13 mouse cellular contexts compared by ENCODE assay signal in genomic region chr8:46202350-46202749, GRCm38 (mm10). TPM values are rescaled to one million over a fixed set of nuclear protein-coding genes. Genes with fewer than 3 reads are reported as not detected.
DNase-seq lines count a peak whose midpoint lies in the region; ATAC-seq and TF ChIP-seq lines count a peak whose summit lies in the region.
"Had no signal": no experiment of that assay in that cellular context is flagged by ENCODE, and none has a peak within 500 bp of the region (broad histone marks: within the 10 kb centered on the region; RNA-seq: fewer than 3 reads in every experiment).

No protein-coding gene starts in this region.

- H3K9ac ChIP-seq in kidney, postnatal 0 days (ENCODE audit: low read depth, low read length): no peak overlapping the region
- H3K9ac ChIP-seq: limb, embryonic 13.5 days; neural tube, embryonic 12.5 days; stomach, embryonic 15.5 days had no signal

- no peaks in the 10 kb centered on the region for H3K4me1 ChIP-seq in kidney, postnatal 0 days (replicated peaks; ENCODE audit: insufficient read depth, low read length)
- H3K4me1 ChIP-seq: neural tube, embryonic 12.5 days; stomach, embryonic 15.5 days had no signal

- WGBS in kidney, postnatal 0 days: 92% methylated on average over 6 of the region's 6 CpGs

- H3K9me3 ChIP-seq in kidney, postnatal 0 days (replicated peaks; ENCODE audit: low read length): no peaks in the 10 kb centered on the region
- H3K9me3 ChIP-seq: limb, embryonic 13.5 days; neural tube, embryonic 12.5 days; stomach, embryonic 15.5 days had no signal

- no peak for TF ChIP-seq POLR2A in brain, embryonic 14.5 days (IDR thresholded peaks at IDR 0.05; ENCODE audit: borderline replicate concordance, extremely low read depth, insufficient read depth, insufficient read length, poor library complexity, severe bottlenecking)

- H3K4me3 ChIP-seq in kidney, postnatal 0 days (replicated peaks; ENCODE audit: low read depth, low read length): no peak overlapping the region
- H3K4me3 ChIP-seq: limb, embryonic 13.5 days; neural tube, embryonic 12.5 days; stomach, embryonic 15.5 days had no signal

- ATAC-seq in kidney, postnatal 0 days (replicated peaks; ENCODE audit: low FRiP score, low read depth): no peak

- no peak overlapping the region for H3K27ac ChIP-seq in kidney, postnatal 0 days
- H3K27ac ChIP-seq: limb, embryonic 13.5 days; neural tube, embryonic 12.5 days; stomach, embryonic 15.5 days had no signal

- H3K4me2 ChIP-seq in kidney, postnatal 0 days (ENCODE audit: low read length): no peak overlapping the region
- H3K4me2 ChIP-seq: limb, embryonic 13.5 days; neural tube, embryonic 12.5 days; stomach, embryonic 15.5 days had no signal

- peak; percentile 33; the same call in 1 of the 2 replicates for TF ChIP-seq CTCF in kidney, postnatal 0 days (IDR thresholded peaks at IDR 0.05; ENCODE audit: low read depth)
- peak; percentile 30; the same call in 1 of the 2 replicates for TF ChIP-seq CTCF in brain, embryonic 14.5 days (IDR thresholded peaks at IDR 0.05; ENCODE audit: borderline replicate concordance, extremely low read depth, insufficient read depth, insufficient read length)

- H3K36me3 ChIP-seq in kidney, postnatal 0 days (ENCODE audit: insufficient read depth, low read length): peaks cover 35% of the 10 kb centered on the region

- no peaks in the 10 kb centered on the region for H3K27me3 ChIP-seq in kidney, postnatal 0 days (ENCODE audit: insufficient read depth, low read length)
- H3K27me3 ChIP-seq: limb, embryonic 13.5 days; neural tube, embryonic 12.5 days; stomach, embryonic 15.5 days had no signal

- no peak for DNase-seq in kidney, postnatal 0 days (ENCODE audit: low spot score)
- no peak for DNase-seq in kidney, adult 8-10 months
- peak; percentile 34 for DNase-seq in thymus, postnatal 4 days
- no peak for DNase-seq in thymus, adult 18-20 months
- DNase-seq in brain, embryonic 14.5 days (ENCODE audit: low read depth): peak; percentile 4
- no peak for DNase-seq in embryo, embryonic 9.5 days (ENCODE audit: extremely low spot score)
- no peak for DNase-seq in adrenal gland, adult 18-20 months (ENCODE audit: low spot score in 2 of 2)
- DNase-seq: gastrocnemius, postnatal 25 days; lung, postnatal 4 days; right cerebral cortex, postnatal 25 days had no signal

RNA-seq across cellular contexts. Expression of gene Slc25a4, which starts 8.7 kb away (rescaled TPM):
- polyA plus RNA-seq in kidney, postnatal 0 days (2015; fragmentation: Nextera tagmentation; extraction: Ambion mirVana): 835 and 864 TPM in 2 replicates
- 541 and 572 TPM in 2 replicates for polyA plus RNA-seq in brain, embryonic 14.5 days (2012; rRNA removed)
- 100 to 1,000 TPM; 166 to 218 TPM for total RNA-seq in adrenal gland, adult 18-20 months (2021)

RNA-seq across cellular contexts. Expression of gene Snx25, which starts 50.4 kb away (rescaled TPM):
- 5.4 and 6.3 TPM in 2 replicates for polyA plus RNA-seq in kidney, postnatal 0 days (2015; fragmentation: Nextera tagmentation; extraction: Ambion mirVana)
- 12.0 and 16.5 TPM in 2 replicates for polyA plus RNA-seq in brain, embryonic 14.5 days (2012; rRNA removed)
- 10 to 100 TPM; 14.9 to 17.4 TPM for total RNA-seq in adrenal gland, adult 18-20 months (2021)

RNA-seq across cellular contexts. Expression of gene Cfap97, which starts 50.8 kb away (rescaled TPM):
- polyA plus RNA-seq in kidney, postnatal 0 days (2015; fragmentation: Nextera tagmentation; extraction: Ambion mirVana): 34.7 and 37.4 TPM in 2 replicates
- polyA plus RNA-seq in brain, embryonic 14.5 days (2012; rRNA removed): 11.0 and 14.7 TPM in 2 replicates
- total RNA-seq in adrenal gland, adult 18-20 months (2021): 10 to 100 TPM; 12.3 to 15.4 TPM

Comparison
In these comparisons a context has a peak if more than half of its experiments do, and no peak if none do; other contexts are left out.
1. DNase-seq: peak in thymus, postnatal 4 days (single experiment) and brain, embryonic 14.5 days (single experiment); none in kidney, postnatal 0 days (single experiment), kidney, adult 8-10 months (0 of 2), thymus, adult 18-20 months (0 of 2), embryo, embryonic 9.5 days (single experiment) and adrenal gland, adult 18-20 months (0 of 2).